Mouse (Mus musculus) ES-E14 (cell line): ENCODE data around the gene Oas1g.
"Not testable (repeated sequence)": the region's sequence is repeated elsewhere in the genome, so short reads cannot be mapped to it uniquely, and the experiment has no call there.

Experiments
- HCFC1 ChIP-seq: IDR thresholded peaks from 2 replicates; pipeline ENCODE4 v1.6.1; 2012; ENCODE audit warnings: low read length, inconsistent platforms, borderline replicate concordance; ENCODE audit not compliant: insufficient read depth
- MAFK ChIP-seq: IDR thresholded peaks from 2 replicates; pipeline ENCODE4 v1.6.1; 2014; ENCODE audit warnings: mild to moderate bottlenecking, low read depth, low read length, inconsistent platforms; ENCODE audit not compliant: insufficient read depth

GRCm38 (mm10) chr5:120878803-120879202, 8.6 kb downstream of the Oas1g start:
- TF ChIP-seq MAFK, HCFC1: not testable (repeated sequence)
